In the genomic region with DNA sequence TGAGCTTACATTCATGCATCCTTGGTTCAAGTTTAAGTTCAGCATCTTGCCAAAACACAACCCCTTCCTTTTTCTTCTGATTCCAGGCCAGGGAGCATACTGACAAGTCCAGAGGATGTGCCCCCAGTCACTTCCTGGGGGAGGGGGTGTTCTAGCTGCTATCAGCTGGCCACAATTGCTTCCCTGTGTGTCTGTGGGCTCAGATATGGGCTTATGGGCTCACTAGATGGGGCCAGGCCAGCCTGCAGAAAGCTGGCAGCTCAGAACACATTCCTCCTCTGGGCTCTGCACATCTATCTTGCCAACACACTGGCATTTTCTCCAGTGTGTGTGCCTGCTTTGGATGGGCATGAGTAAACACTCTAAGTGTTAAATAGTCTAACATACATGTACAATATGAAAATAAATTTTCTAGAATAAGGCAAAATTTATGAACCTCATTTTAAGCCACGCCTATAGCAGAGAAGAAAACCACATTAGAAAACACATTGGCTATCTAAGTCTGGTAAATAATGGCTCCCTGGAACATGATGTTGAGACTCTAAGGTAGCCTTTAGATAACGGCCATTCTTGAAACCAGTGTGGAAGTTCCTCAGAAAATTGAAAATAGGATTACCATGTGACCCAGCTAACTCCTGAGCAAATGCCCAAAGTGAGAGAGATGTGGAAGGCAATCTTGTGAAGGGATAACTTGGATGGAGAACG, we compare ENCODE assay signal across 16 mouse cellular contexts. TPM values are rescaled to one million over a fixed set of nuclear protein-coding genes. Genes with fewer than 3 reads are reported as not detected.
DNase-seq lines count a peak whose midpoint lies in the region; ATAC-seq lines count a peak whose summit lies in the region.
"Had no signal": no experiment of that assay in that cellular context is flagged by ENCODE, and none has a peak within 500 bp of the region (broad histone marks: within the 10 kb centered on the region; RNA-seq: fewer than 3 reads in every experiment).

No protein-coding gene starts in this region.

- H3K27me3 ChIP-seq in liver, embryonic 12.5 days (replicated peaks): no peaks in the 10 kb centered on the region
- H3K27me3 ChIP-seq: embryonic facial prominence, embryonic 15.5 days; forebrain, embryonic 15.5 days; heart, embryonic 13.5 days; hindbrain, embryonic 15.5 days; lung, embryonic 15.5 days had no signal

- intact Hi-C loops in heart, postnatal 14 days (cut with DNase I): no loop called here

- DNase-seq in heart, adult 11 months: peak; percentile 84
- no peak for DNase-seq in heart, postnatal 14 days
- DNase-seq in c-Kit-positive CD71-positive TER-119-negative erythroid progenitor cells, embryonic 14.5 days (ENCODE audit: low read depth): peak; percentile 76
- peak; percentile 41 to 53 for DNase-seq in spleen, postnatal 10 days (ENCODE audit: low spot score in 2 of 2)
- DNase-seq in embryo, embryonic 10.5 days (ENCODE audit: low spot score): no peak
- no peak for DNase-seq in ovary, postnatal 14 days (ENCODE audit: low spot score)
- DNase-seq in left cerebral cortex, adult 8-10 months (ENCODE audit: low spot score in 2 of 2): no peak
- DNase-seq: gastrocnemius, adult 2 months had no signal

- H3K9ac ChIP-seq in liver, embryonic 12.5 days: peak overlapping the region; percentile 40
- H3K9ac ChIP-seq: embryonic facial prominence, embryonic 15.5 days; forebrain, embryonic 15.5 days; heart, embryonic 13.5 days; hindbrain, embryonic 15.5 days; lung, embryonic 15.5 days had no signal

- H3K9me3 ChIP-seq in liver, embryonic 12.5 days (replicated peaks): no peaks in the 10 kb centered on the region
- H3K9me3 ChIP-seq: embryonic facial prominence, embryonic 15.5 days; forebrain, embryonic 15.5 days; hindbrain, embryonic 15.5 days; limb, embryonic 10.5 days; lung, embryonic 15.5 days; midbrain, embryonic 10.5 days had no signal

- H3K27ac ChIP-seq in liver, embryonic 12.5 days: peak overlapping the region; percentile 91
- H3K27ac ChIP-seq: embryonic facial prominence, embryonic 15.5 days; forebrain, embryonic 15.5 days; gastrocnemius, adult 2 months; heart, embryonic 13.5 days; hindbrain, embryonic 15.5 days; limb, embryonic 10.5 days; lung, embryonic 15.5 days; midbrain, embryonic 10.5 days had no signal

- no peaks in the 10 kb centered on the region for H3K36me3 ChIP-seq in liver, embryonic 12.5 days
- H3K36me3 ChIP-seq: embryonic facial prominence, embryonic 15.5 days; forebrain, embryonic 15.5 days; heart, embryonic 13.5 days; hindbrain, embryonic 15.5 days; limb, embryonic 10.5 days; lung, embryonic 15.5 days; midbrain, embryonic 10.5 days had no signal

- H3K4me3 ChIP-seq in liver, embryonic 12.5 days: peak overlapping the region; percentile 8
- H3K4me3 ChIP-seq: embryonic facial prominence, embryonic 15.5 days; forebrain, embryonic 15.5 days; gastrocnemius, adult 2 months; heart, embryonic 13.5 days; hindbrain, embryonic 15.5 days; limb, embryonic 10.5 days; lung, embryonic 15.5 days; midbrain, embryonic 10.5 days had no signal

- 42% methylated on average over 3 of the region's 3 CpGs for WGBS in liver, embryonic 12.5 days (ENCODE audit: insufficient replicate concordance)

- H3K4me2 ChIP-seq in liver, embryonic 12.5 days: peak overlapping the region; percentile 53
- H3K4me2 ChIP-seq: embryonic facial prominence, embryonic 15.5 days; forebrain, embryonic 15.5 days; heart, embryonic 13.5 days; hindbrain, embryonic 15.5 days; lung, embryonic 15.5 days had no signal

- peaks cover 48% of the 10 kb centered on the region for H3K4me1 ChIP-seq in liver, embryonic 12.5 days
- H3K4me1 ChIP-seq: embryonic facial prominence, embryonic 15.5 days; forebrain, embryonic 15.5 days; hindbrain, embryonic 15.5 days; limb, embryonic 10.5 days; midbrain, embryonic 10.5 days had no signal

- ATAC-seq in liver, embryonic 12.5 days: peak; percentile 98
- ATAC-seq: forebrain, embryonic 15.5 days had no signal

RNA-seq across cellular contexts. Expression of gene Mrvi1, which starts 22.0 kb away (rescaled TPM):
- total RNA-seq in heart, postnatal 14 days (2021): 10 to 100 TPM; 15.6 to 18.4 TPM
- 14.7 and 14.9 TPM in 2 replicates for polyA plus RNA-seq in liver, embryonic 12.5 days (2016; fragmentation: Nextera tagmentation; extraction: Ambion mirVana)
- total RNA-seq in left cerebral cortex, adult 8-10 months (2022): 1 to 10 TPM; 2.1 to 3.6 (median 3.3) TPM

RNA-seq across cellular contexts. Expression of gene Ctr9, which starts 24.5 kb away (rescaled TPM):
- 10 to 100 TPM; 21.8 to 25.2 TPM for total RNA-seq in heart, postnatal 14 days (2021)
- polyA plus RNA-seq in liver, embryonic 12.5 days (2016; fragmentation: Nextera tagmentation; extraction: Ambion mirVana): 40.3 and 40.5 TPM in 2 replicates
- total RNA-seq in left cerebral cortex, adult 8-10 months (2022): 10 to 100 TPM; 38.2 to 40.9 (median 39.2) TPM

Comparison
In these comparisons a context has a peak if more than half of its experiments do, and no peak if none do; other contexts are left out.
1. DNase-seq: peak in heart, adult 11 months (single experiment), c-Kit-positive CD71-positive TER-119-negative erythroid progenitor cells, embryonic 14.5 days (single experiment) and spleen, postnatal 10 days (2 of 2); none in heart, postnatal 14 days (0 of 2), embryo, embryonic 10.5 days (single experiment), ovary, postnatal 14 days (single experiment) and left cerebral cortex, adult 8-10 months (0 of 2).